Mouse (Mus musculus): ENCODE data around the gene Gsg1.

Gsg1 gene

GRCm38 (mm10) chr6:135261124-135261523 lies 7.0 kb upstream of the Gsg1 start:
- in situ Hi-C loops (cut with MboI; ENCODE audit: low sequenced_read_pairs) = no loop called here

GRCm38 (mm10) chr6:135260435-135260834 lies 6.3 kb upstream of the Gsg1 start:
- in situ Hi-C loops (cut with MboI; ENCODE audit: low sequenced_read_pairs) = no loop called here

GRCm38 (mm10) chr6:135252728-135253077 lies 1.4 kb downstream of the Gsg1 start:
- in situ Hi-C loops (cut with MboI; ENCODE audit: low sequenced_read_pairs) = no loop called here

- in situ Hi-C loops (cut with MboI; ENCODE audit: low sequenced_read_pairs) = no loop called here
These were observed 2.1 kb downstream of the Gsg1 start for GRCm38 (mm10) chr6:135251849-135252727.

GRCm38 (mm10) chr6:135250926-135251699 lies 3.0 kb downstream of the Gsg1 start:
- in situ Hi-C loops (cut with MboI; ENCODE audit: low sequenced_read_pairs) = no loop called here

GRCm38 (mm10) chr6:135249846-135250531 lies 4.2 kb downstream of the Gsg1 start:
- in situ Hi-C loops (cut with MboI; ENCODE audit: low sequenced_read_pairs) = loop anchor here (10.0 kb wide), 1 partner anchor 125 kb away; no protein-coding TSS in a partner anchor

- in situ Hi-C loops (cut with MboI; ENCODE audit: low sequenced_read_pairs) = loop anchor here (10.0 kb wide), 1 partner anchor 127 kb away; no protein-coding TSS in a partner anchor
These were observed 6.3 kb downstream of the Gsg1 start for GRCm38 (mm10) chr6:135247861-135248260.

- in situ Hi-C loops (cut with MboI; ENCODE audit: low sequenced_read_pairs) = loop anchor here (10.0 kb wide), 1 partner anchor 129 kb away; no protein-coding TSS in a partner anchor
These were observed 8.6 kb downstream of the Gsg1 start for GRCm38 (mm10) chr6:135245586-135245985.

GRCm38 (mm10) chr6:135240361-135240760 lies 13.8 kb downstream of the Gsg1 start:
- in situ Hi-C loops (cut with MboI; ENCODE audit: low sequenced_read_pairs) = loop anchor here (10.0 kb wide), 1 partner anchor 134 kb away; no protein-coding TSS in a partner anchor

GRCm38 (mm10) chr6:135238211-135238610 lies 15.9 kb downstream of the Gsg1 start:
- in situ Hi-C loops (cut with MboI; ENCODE audit: low sequenced_read_pairs) = no loop called here

- in situ Hi-C loops (cut with MboI; ENCODE audit: low sequenced_read_pairs) = no loop called here
These were observed 16.8 kb downstream of the Gsg1 start for GRCm38 (mm10) chr6:135237326-135237725.

GRCm38 (mm10) chr6:135236576-135236975 lies 17.6 kb downstream of the Gsg1 start:
- in situ Hi-C loops (cut with MboI; ENCODE audit: low sequenced_read_pairs) = no loop called here

GRCm38 (mm10) chr6:135235742-135236141 lies 18.4 kb downstream of the Gsg1 start:
- in situ Hi-C loops (cut with MboI; ENCODE audit: low sequenced_read_pairs) = no loop called here

GRCm38 (mm10) chr6:135232443-135233182 lies 21.5 kb downstream of the Gsg1 start:
- in situ Hi-C loops (cut with MboI; ENCODE audit: low sequenced_read_pairs) = no loop called here

- in situ Hi-C loops (cut with MboI; ENCODE audit: low sequenced_read_pairs) = no loop called here
These were observed 23.6 kb downstream of the Gsg1 start for GRCm38 (mm10) chr6:135230586-135230985.

- in situ Hi-C loops (cut with MboI; ENCODE audit: low sequenced_read_pairs) = no loop called here
These were observed 25.6 kb downstream of the Gsg1 start for GRCm38 (mm10) chr6:135228465-135228941.

- in situ Hi-C loops (cut with MboI; ENCODE audit: low sequenced_read_pairs) = no loop called here
These were observed 30.2 kb downstream of the Gsg1 start for GRCm38 (mm10) chr6:135223786-135224416.

- in situ Hi-C loops (cut with MboI; ENCODE audit: low sequenced_read_pairs) = no loop called here
These were observed 34.2 kb downstream of the Gsg1 start for GRCm38 (mm10) chr6:135219916-135220315.

- in situ Hi-C loops (cut with MboI; ENCODE audit: low sequenced_read_pairs) = no loop called here
These were observed 35.8 kb downstream of the Gsg1 start for GRCm38 (mm10) chr6:135218330-135218729.

GRCm38 (mm10) chr6:135212666-135213065 lies 41.5 kb downstream of the Gsg1 start:
- in situ Hi-C loops (cut with MboI; ENCODE audit: low sequenced_read_pairs) = no loop called here
